Mouse (Mus musculus) adrenal gland, postnatal 4 days (tissue): Measurements from ENCODE around the gene Mpl. TPM values are rescaled to one million over a fixed set of nuclear protein-coding genes. Genes with fewer than 3 reads are reported as not detected.

ENCODE experiments used
- DNase-seq, 2 experiments: peaks; one replicate each; pipeline ENCODE4 v3.0.0; 2021 to 2022; ENCODE audit warnings: low spot score in 2 of 2, mixed read lengths in 2 of 2
- total RNA-seq, 2 experiments: library from RNA; stranded (reverse); gene quantifications; 2 replicates each; pipeline ENCODE4 v1.2.3; 2021

Gene Mpl
- total RNA-seq, 2 experiments from 2014 or later = 0.17 to 0.54 TPM

DNA sequence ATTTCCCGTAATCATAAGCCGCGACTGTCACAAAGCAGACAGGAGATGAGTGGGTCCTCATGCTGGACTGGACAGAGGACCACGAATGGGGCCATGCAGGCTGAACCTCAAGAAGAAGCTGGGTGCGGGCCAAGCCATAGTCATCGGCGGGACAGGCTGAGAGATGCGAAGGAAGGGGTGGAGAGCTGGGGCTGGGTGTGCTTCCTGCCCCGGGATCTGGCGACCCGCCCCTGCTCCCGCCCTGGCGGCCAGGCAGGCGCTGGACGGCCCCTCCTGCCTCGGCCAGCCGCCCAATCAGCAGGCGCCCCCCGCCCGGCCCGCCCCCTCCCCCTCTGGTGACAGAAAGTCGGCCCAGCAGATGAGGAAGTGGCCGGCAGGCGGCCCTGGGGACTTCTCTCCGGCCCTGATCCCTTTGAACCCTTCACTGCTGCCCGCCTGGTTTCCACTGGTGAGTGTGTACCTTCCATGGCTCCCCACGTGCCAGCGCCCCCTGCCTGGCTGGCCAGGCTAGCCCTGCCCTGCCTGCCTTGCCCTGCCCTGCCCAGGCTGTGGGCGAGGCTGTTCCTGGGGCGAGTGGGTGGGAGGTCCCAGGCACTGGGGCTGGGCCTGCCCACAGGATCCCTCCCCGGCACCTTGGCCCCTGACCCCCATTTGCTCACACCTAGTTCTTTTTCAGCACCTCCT, 29.4 kb downstream of the Mpl start, which contains the start of gene Elovl1:
Gene Elovl1, plus strand, starts transcription at position 326 of the 684 bp plus-strand sequence.
- DNase-seq = peak; percentile 77 to 84

DNA sequence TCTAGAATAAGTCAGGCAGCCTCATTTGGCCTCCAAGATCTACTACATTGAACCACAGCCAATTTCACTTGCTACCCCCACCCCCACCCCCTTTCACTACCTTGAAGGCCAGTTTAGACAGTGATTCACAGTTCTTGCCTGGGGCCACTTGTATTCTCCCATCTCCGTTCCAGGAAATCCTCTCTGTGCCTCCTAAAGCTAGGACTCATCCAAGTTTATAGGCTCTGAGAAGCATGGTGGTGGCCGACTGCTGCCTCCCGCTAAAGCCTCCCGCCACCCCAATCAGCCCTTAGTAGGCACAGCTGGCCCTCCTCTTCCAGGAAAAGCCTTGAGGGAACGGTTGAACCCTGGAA, 29.9 kb downstream of the Mpl start:
- DNase-seq = no peak

DNA sequence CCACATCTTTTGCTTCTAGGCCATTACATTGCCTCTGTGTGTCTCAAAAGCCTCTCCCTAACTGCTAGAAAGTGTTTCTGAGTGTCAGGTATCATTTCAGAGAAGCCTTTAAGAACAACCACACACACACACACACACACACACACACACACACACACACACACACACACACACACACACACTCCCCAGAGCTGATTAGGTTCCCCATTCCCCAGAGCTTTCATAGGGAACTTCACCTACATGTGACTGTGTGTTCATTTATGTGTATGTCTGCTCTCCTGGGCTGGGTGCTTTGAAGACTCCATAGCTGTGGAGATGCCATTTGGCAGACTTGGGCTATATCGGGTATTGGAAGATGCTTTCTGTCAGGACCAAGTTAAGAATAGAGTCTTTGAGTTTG, 31.9 kb downstream of the Mpl start:
- no peak for DNase-seq

DNA sequence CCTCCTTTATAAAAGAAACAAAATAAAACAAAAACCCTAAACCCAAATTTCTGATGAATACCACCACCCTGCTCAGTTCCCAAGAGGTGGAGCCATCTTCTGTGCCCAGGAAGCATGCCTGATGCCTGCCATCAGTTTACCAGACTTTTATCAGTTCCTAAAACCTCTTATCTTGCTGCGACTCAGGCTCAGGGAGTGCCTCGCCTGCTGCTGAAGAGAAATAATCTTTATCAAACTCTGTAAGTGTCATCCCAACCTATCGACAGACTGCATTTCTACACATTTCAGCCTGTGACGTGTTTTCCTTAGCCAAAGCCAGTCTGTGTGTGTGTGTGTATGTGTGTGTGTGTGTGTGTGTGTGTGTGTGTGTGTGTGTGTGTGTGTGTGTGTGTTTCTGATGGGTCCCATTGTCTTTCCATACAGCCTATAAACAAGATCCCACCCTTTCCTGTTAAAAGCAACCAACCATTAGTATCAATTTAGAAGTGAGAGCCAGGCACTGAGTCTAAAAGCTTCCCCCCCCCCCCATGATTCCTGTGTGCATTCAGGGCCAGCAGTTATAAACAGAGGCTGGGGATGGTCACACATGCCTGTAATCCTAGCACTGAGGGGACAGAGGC, 32.7 kb downstream of the Mpl start:
- DNase-seq = no peak

DNA sequence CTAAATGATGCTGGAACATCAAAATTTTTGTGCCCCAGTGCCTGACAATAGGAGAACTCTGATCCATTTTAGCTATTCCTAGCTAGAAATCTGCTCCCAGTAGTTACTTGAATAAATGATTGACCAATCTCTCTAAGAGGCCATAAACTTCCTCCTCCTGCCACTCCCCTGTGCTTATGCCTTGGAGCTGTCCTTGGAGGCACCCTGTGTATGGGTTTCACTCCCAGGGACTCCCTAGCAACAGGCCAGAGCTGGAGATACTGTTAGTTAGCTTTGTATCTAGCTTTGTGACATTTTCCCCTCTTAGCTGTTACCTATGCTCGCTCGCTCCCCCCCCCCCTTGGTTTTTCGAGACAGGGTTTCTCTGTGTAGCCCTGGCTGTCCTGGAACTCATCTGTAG, 35.9 kb downstream of the Mpl start:
- DNase-seq = no peak

DNA sequence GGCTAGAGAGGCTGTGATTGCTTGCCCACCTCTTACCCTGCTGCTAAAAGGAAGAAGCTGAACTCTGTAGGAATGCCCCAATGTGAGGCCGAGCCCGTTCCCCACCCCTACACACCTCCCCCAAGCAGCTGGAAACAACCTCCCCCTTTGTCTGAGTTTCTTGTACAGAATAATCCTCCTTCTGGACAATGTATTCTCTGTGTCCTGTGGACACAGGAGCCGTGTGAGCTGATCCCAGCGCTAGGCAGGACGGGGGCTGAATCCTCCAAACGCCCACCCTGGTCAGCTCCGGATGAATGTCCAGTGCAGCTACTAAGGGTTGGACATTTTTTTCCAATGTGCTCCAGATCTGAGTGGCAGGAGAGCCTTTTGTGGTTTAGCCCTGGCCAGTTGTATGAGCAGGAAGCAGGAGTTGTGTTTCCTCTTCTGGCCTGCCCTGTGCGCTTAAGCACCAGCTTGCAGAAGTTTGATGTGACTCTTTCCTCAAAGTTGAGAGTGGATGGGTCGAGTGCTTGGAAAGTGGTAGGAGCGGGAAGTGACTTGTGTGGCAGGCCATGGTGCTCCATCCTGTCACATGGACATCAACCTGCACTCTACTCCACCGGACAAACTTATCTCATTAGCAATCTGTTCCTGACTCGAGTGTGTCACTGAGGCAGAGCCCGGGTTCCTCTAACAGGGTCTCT, 40.1 kb downstream of the Mpl start:
- DNase-seq = no peak

DNA sequence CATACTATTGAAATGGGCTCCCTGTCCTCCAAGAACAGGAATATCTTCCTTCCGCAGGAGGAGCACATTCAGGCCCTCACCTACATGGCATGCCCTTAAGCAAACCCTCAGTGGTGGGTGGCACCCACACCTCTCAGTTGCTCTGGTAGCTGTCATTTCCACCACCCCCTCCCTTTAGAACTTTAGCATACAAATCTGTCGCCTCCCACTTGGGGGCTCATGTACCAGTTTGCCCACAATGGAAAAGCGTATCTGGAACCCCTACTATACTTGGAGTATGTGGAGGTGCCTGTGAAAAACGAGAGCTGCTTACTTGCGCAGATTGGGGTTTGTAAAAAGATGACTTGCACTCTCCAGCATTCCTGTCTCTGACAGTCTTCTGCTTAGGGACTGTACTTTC, 41.0 kb downstream of the Mpl start:
- DNase-seq = no peak

GRCm38 (mm10) chr4:118415779-118416178, 41.5 kb downstream of the Mpl start:
- DNase-seq = no peak

DNA sequence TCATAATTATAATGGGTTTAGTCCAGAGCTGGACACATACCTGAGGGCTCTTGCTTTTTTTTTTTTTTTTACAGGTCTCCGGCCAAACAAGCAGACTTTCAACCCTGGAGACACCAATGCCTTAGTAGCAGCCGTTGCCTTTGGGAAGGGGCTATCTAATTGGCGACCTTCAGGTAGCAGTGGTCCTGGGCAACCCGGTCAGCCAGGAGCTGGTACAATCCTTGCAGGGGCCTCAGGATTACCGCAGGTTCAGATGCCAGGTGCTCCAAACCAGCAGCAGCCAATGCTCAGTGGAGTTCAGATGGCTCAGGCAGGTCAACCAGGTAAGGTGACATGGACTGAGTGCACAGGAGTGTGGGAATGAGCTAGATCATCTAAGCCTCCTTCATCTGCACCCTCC, 43.8 kb downstream of the Mpl start:
- DNase-seq = no peak

DNA sequence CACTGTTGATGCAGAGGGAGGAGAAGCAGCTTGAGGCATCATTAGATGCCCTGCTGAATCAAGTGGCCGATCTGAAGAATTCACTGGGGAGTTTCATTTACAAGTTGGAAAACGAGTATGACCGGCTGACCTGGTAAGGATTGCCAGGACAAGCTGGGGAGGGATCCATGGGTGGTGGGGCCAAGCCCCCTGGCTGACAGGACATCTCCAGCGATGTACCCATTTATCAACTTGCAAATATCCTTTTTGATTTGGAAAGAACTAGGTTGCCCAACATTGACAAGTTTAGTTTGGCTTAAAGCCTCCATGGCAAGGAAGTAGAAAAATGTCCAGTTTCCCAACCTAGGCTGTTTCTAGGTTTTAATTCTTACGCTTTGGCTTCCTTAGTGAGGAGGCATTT, 46.4 kb downstream of the Mpl start:
- no peak for DNase-seq

GRCm38 (mm10) chr4:118409142-118409900, 48.0 kb downstream of the Mpl start, which contains the start of the genes Szt2 and Med8:
Gene Szt2, minus strand, starts transcription at chr4:118409273.
Gene Med8, plus strand, starts transcription at chr4:118409337.
- DNase-seq = peak; percentile 66 to 83

DNA sequence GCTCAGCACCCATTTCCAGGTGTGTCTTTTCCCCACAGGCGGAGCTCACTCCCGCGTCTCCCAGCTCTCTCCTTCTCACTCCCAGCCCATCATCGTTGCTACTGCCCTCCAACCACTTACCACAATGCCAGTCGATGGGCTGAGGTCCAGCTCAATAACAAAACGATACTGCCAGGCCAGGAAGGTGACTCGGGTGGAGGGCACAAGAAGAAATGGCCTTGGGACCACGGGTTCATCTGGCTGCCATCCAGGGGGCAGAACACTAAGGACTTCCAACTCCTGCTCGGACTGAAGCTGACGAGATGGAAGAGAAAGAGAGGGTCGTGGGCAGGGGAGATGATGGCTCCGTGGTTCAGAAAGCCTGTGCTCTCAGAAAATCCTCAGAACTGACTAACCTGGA, 54.6 kb downstream of the Mpl start:
- no peak for DNase-seq

DNA sequence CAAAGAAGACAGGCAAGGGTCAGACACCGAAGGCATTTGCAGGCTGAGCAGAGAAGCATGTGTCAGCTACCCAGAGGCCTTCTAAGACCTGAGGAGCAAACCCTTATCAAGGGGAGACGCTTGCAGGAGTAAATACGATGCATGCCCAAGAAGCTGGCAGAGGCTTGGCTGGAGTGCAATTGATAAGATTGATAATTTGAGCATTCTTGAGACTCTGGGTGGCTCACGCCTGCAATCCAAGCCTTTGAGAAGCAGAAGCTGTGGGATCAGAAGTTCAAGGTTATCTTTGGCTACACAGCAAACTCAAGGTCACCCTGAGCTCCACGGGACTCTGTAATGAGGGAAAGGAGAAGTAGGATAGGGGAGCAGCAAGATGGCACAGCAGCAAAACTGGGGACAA, 55.4 kb downstream of the Mpl start:
- DNase-seq = no peak

- DNase-seq = no peak
These were observed 55.9 kb downstream of the Mpl start for GRCm38 (mm10) chr4:118401421-118401820.

- no peak for DNase-seq
These were observed 58.9 kb downstream of the Mpl start for GRCm38 (mm10) chr4:118398400-118398799.

- DNase-seq = no peak
These were observed 60.9 kb downstream of the Mpl start for GRCm38 (mm10) chr4:118396433-118396832.

- no peak for DNase-seq
These were observed 62.0 kb downstream of the Mpl start for GRCm38 (mm10) chr4:118395289-118395688.

DNA sequence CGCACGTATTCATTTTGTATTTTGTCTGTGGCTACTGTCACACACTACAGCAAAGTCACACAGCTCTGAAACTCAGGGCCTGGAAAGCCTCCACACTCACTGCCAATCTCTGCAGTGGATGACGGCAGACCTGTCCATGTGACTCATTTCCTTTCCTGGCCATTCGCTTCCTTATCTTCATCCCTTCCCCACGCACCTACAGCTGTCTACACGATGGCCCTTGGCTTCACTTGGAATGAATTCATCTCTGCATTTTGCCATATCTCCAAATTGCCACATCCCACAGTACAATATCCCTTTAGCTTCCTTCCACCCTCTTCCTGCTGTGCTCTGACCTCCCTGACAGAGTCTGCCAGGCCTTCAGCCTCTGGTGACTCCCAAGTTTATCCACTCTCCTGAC, 62.8 kb downstream of the Mpl start:
- DNase-seq = no peak
